Mouse (Mus musculus) gastrocnemius, postnatal 14 days (tissue): ENCODE data around the gene Bpifb3. TPM values are rescaled to one million over a fixed set of nuclear protein-coding genes. Genes with fewer than 3 reads are reported as not detected.

Experiments used
- DNase-seq: peaks from one replicate; pipeline ENCODE4 v3.0.0; 2021; ENCODE audit warnings: mixed read lengths
- intact Hi-C: fragments of 180-260 bp; cut with DNase I; formaldehyde crosslinking; loops from one replicate; pipeline ENCODE4 v1.15.1; 2025; ENCODE audit warnings: low total_unique reads
- total RNA-seq, 2 experiments: library from RNA; stranded (reverse); gene quantifications; 2 replicates each; pipeline ENCODE4 v1.2.3; 2021

Bpifb3 gene
- total RNA-seq, 2 experiments from 2014 or later: not detected

DNA sequence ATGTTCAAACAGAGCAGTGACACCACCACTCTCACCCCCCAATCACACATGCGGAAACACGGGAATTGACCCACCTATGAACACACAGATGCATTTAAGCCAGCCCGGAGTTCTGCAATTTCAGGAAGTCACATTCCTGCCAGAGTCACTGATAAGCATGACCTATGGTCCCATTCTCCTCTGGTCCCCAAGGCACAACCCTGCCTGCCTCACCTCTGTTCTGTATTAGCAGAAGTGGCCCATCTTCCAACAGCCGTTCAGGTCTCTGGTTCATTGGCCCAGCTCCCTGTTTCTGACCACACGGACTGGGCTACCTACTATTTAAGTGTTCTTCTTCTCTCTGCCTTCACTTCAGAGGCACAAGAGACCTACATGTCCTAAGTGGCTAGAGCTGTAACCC is 56.6 kb downstream of the Bpifb3 start, which contains the start of gene Bpifa6:
Gene Bpifa6 (plus strand): TSS at position 364 of the 400 bp plus-strand sequence.
- no peak for DNase-seq
- intact Hi-C loops: no loop called here

Other genes starting within 250 kb of the Bpifb3 start
- not detected for gene Dnmt3c, start 221.6 kb upstream of the Bpifb3 start, total RNA-seq
- gene Mapre1, start 177.0 kb upstream of the Bpifb3 start, total RNA-seq: 10 to 100 TPM; 53.2 to 63.9 TPM
- gene Efcab8, start 138.3 kb upstream of the Bpifb3 start, total RNA-seq: under 1 TPM; 0.06 to 0.20 TPM
- gene Sun5, start 47.1 kb upstream of the Bpifb3 start, total RNA-seq: not detected
- not detected for gene Bpifb2, start 43.2 kb upstream of the Bpifb3 start, total RNA-seq
- gene Bpifb6, start 17.8 kb upstream of the Bpifb3 start, total RNA-seq: not detected
- gene Bpifb4, start 20.0 kb downstream of the Bpifb3 start, total RNA-seq: not detected
- gene Bpifa6, start 56.7 kb downstream of the Bpifb3 start, total RNA-seq: not detected
- not detected for gene Bpifa2, start 90.0 kb downstream of the Bpifb3 start, total RNA-seq
- not detected for gene Bpifa3, start 212.1 kb downstream of the Bpifb3 start, total RNA-seq
- gene Bpifa1, start 224.7 kb downstream of the Bpifb3 start, total RNA-seq: not detected
- gene Bpifa5, start 244.4 kb downstream of the Bpifb3 start, total RNA-seq: not detected